Mouse (Mus musculus) forebrain, postnatal 0 days (tissue): Measurements from ENCODE around the gene Gm11937. TPM values are rescaled to one million over a fixed set of nuclear protein-coding genes. Genes with fewer than 3 reads are reported as not detected.
"Not testable (repeated sequence)": the region's sequence is repeated elsewhere in the genome, so short reads cannot be mapped to it uniquely, and the experiment has no call there.

Source experiments
- ATAC-seq: fragments of 200-750 bp; cut with Nextera tagmentation; 2 replicates; pipeline ENCODE4 v1.8.0; 2017; ENCODE audit warnings: mild to moderate bottlenecking, moderate library complexity
- DNase-seq: peaks from one replicate; pipeline ENCODE4 v3.0.0-alpha.2; 2015
- H3K27ac ChIP-seq: fragments of 300-500 bp; sonication (generic); 2 replicates; pipeline ENCODE4 v1.5.1; 2014; ENCODE audit warnings: low read depth, mild to moderate bottlenecking, antibody characterized with exemption, low read length, moderate library complexity, mixed read lengths
- H3K27me3 ChIP-seq: fragments of 300-500 bp; sonication (generic); 2 replicates; pipeline ENCODE4 v1.6.1; 2014; ENCODE audit warnings: mild to moderate bottlenecking, low read length, mixed read lengths; ENCODE audit not compliant: insufficient read depth
- H3K36me3 ChIP-seq: fragments of 300-500 bp; sonication (generic); 2 replicates; pipeline ENCODE4 v1.6.1; 2014; ENCODE audit warnings: mild to moderate bottlenecking, moderate library complexity; ENCODE audit not compliant: insufficient read depth
- H3K4me1 ChIP-seq: fragments of 300-500 bp; sonication (generic); 2 replicates; pipeline ENCODE4 v1.6.1; 2014; ENCODE audit warnings: antibody characterized with exemption; ENCODE audit not compliant: insufficient read depth
- H3K4me2 ChIP-seq: fragments of 300-500 bp; sonication (generic); 2 replicates; pipeline ENCODE4 v1.6.1; 2014; ENCODE audit warnings: low read depth, mild to moderate bottlenecking, moderate library complexity
- H3K4me3 ChIP-seq: fragments of 300-500 bp; sonication (generic); 2 replicates; pipeline ENCODE4 v1.5.1; 2014; ENCODE audit warnings: low read depth, low read length, mixed read lengths
- H3K9ac ChIP-seq: fragments of 300-500 bp; sonication (generic); 2 replicates; pipeline ENCODE4 v1.6.1; 2014; ENCODE audit warnings: mild to moderate bottlenecking
- H3K9me3 ChIP-seq: fragments of 300-500 bp; sonication (generic); 2 replicates; pipeline ENCODE4 v1.6.1; 2016; ENCODE audit warnings: low read length
- CTCF ChIP-seq: sonication (generic); IDR thresholded peaks from 2 replicates; pipeline ENCODE4 v1.5.1; 2016; ENCODE audit warnings: antibody characterized with exemption, control low read depth, low read depth
- WGBS: fragments of 180-500 bp; shearing (Covaris S2); extraction: QIAGEN DNeasy Blood & Tissue Kit; methylation state at CpG from one replicate; pipeline ENCODE4 v1.1.7; 2014; 5-methylcytosine and 5-hydroxymethylcytosine counted together
- polyA plus RNA-seq: library from polyadenylated mRNA; unstranded; fragments of >200 nt; fragmentation: Nextera tagmentation; extraction: Ambion mirVana; gene quantifications from 2 replicates; pipeline ENCODE4 v1.2.1, GENCODE M21; 2015
- total RNA-seq: library from RNA; depleted of rRNA; stranded (reverse); fragments of >200 nt; gene quantifications from 2 replicates; pipeline ENCODE4 v1.2.3, GENCODE M21; 2014; rRNA removed

The Gm11937 gene
- total RNA-seq (not detected in 2 replicates), polyA plus RNA-seq (not detected in 2 replicates)

GRCm38 (mm10) chr11:99610089-99610488 is at the start of gene Gm11937:
TSS of gene Gm11937 (minus strand) at chr11:99610189.
- not testable (repeated sequence) for H3K27me3 ChIP-seq, H3K9ac ChIP-seq, H3K4me3 ChIP-seq, H3K27ac ChIP-seq, H3K9me3 ChIP-seq, ATAC-seq, H3K36me3 ChIP-seq, DNase-seq, H3K4me1 ChIP-seq, H3K4me2 ChIP-seq
- WGBS = 74% methylated on average over 1 of the region's 2 CpGs

- DNase-seq (no peak), ATAC-seq (no peak)
- H3K27me3 ChIP-seq = no peaks in the 10 kb centered on the region
- no peak overlapping the region for H3K4me2 ChIP-seq
- no peak overlapping the region for H3K4me3 ChIP-seq
- no peaks in the 10 kb centered on the region for H3K4me1 ChIP-seq
- H3K9me3 ChIP-seq = no peaks in the 10 kb centered on the region
- H3K27ac ChIP-seq = no peak overlapping the region
- no peak overlapping the region for H3K9ac ChIP-seq
- H3K36me3 ChIP-seq = no peaks in the 10 kb centered on the region
- WGBS = 95% methylated on average over 4 of the region's 4 CpGs
- TF ChIP-seq CTCF = no peak
These were observed 49.3 kb upstream of the Gm11937 start for GRCm38 (mm10) chr11:99659256-99659655.

- H3K27ac ChIP-seq, H3K4me3 ChIP-seq, H3K4me1 ChIP-seq, H3K4me2 ChIP-seq, DNase-seq, H3K9ac ChIP-seq, H3K36me3 ChIP-seq, H3K27me3 ChIP-seq, H3K9me3 ChIP-seq, ATAC-seq: not testable (repeated sequence)
- WGBS = 66% methylated on average over 10 of the region's 10 CpGs
These were observed 48.5 kb upstream of the Gm11937 start, which contains the start of gene Gm11563 for GRCm38 (mm10) chr11:99658467-99659010. TSS of gene Gm11563 (minus strand) at chr11:99658960.

GRCm38 (mm10) chr11:99657051-99657450 is 47.1 kb upstream of the Gm11937 start:
- no peak overlapping the region for H3K9ac ChIP-seq
- 47% methylated on average over 5 of the region's 5 CpGs for WGBS
- no peak for TF ChIP-seq CTCF

GRCm38 (mm10) chr11:99650136-99650535 is 40.1 kb upstream of the Gm11937 start, which contains the start of gene Gm11555:
TSS of gene Gm11555 (minus strand) at chr11:99650236.
- no peak for DNase-seq
- H3K27me3 ChIP-seq = no peaks in the 10 kb centered on the region
- 87% methylated on average over 2 of the region's 2 CpGs for WGBS
- TF ChIP-seq CTCF = no peak
- H3K9ac ChIP-seq = no peak within 1 kb of the TSS
- H3K4me2 ChIP-seq = no peak within 1 kb of the TSS
- H3K4me3 ChIP-seq = no peak within 1 kb of the TSS
- no peak for ATAC-seq
- H3K36me3 ChIP-seq = no peaks in the 10 kb centered on the region
- H3K9me3 ChIP-seq = no peaks in the 10 kb centered on the region
- H3K4me1 ChIP-seq = no peaks in the 10 kb centered on the region
- no peak within 1 kb of the TSS for H3K27ac ChIP-seq

More at GRCm38 (mm10) chr11:99657051-99657450, 47.1 kb upstream of the Gm11937 start:
- no peak for DNase-seq
- Histone ChIP-seq H3K27ac (no peak overlapping the region), H3K4me3 (no peak overlapping the region), H3K4me2 (no peak overlapping the region), H3K36me3 (no peaks in the 10 kb centered on the region), H3K4me1 (no peaks in the 10 kb centered on the region), H3K9me3 (no peaks in the 10 kb centered on the region), H3K27me3 (no peaks in the 10 kb centered on the region)
- ATAC-seq = no peak

- no peaks in the 10 kb centered on the region for H3K27me3 ChIP-seq
- no peak for TF ChIP-seq CTCF
- no peak overlapping the region for H3K9ac ChIP-seq
- H3K36me3 ChIP-seq = no peaks in the 10 kb centered on the region
- H3K27ac ChIP-seq = no peak overlapping the region
- WGBS = 70% methylated on average over 15 of the region's 15 CpGs
- H3K9me3 ChIP-seq = no peaks in the 10 kb centered on the region
- no peak for ATAC-seq
- H3K4me2 ChIP-seq = no peak overlapping the region
- DNase-seq = peak; percentile 17
- no peak overlapping the region for H3K4me3 ChIP-seq
- H3K4me1 ChIP-seq = no peaks in the 10 kb centered on the region
These were observed 36.5 kb upstream of the Gm11937 start for GRCm38 (mm10) chr11:99646444-99646843.

- no peak overlapping the region for H3K4me3 ChIP-seq
- no peaks in the 10 kb centered on the region for H3K4me1 ChIP-seq
- no peak overlapping the region for H3K27ac ChIP-seq
- H3K9ac ChIP-seq = no peak overlapping the region
- peak; percentile 63 for DNase-seq
- no peaks in the 10 kb centered on the region for H3K27me3 ChIP-seq
- 47% methylated on average over 3 of the region's 3 CpGs for WGBS
- ATAC-seq = no peak
- no peak for TF ChIP-seq CTCF
- H3K36me3 ChIP-seq = no peaks in the 10 kb centered on the region
- no peaks in the 10 kb centered on the region for H3K9me3 ChIP-seq
- no peak overlapping the region for H3K4me2 ChIP-seq
These were observed 34.4 kb upstream of the Gm11937 start for GRCm38 (mm10) chr11:99644351-99644750.

GRCm38 (mm10) chr11:99643635-99644139 is 33.7 kb upstream of the Gm11937 start, which contains the start of gene Krtap4-7:
TSS of gene Krtap4-7 (minus strand) at chr11:99644089.
- 84% methylated on average over 9 of the region's 9 CpGs for WGBS
- not testable (repeated sequence) for H3K4me2 ChIP-seq, ATAC-seq

More at GRCm38 (mm10) chr11:99643635-99644139, 33.7 kb upstream of the Gm11937 start, which contains the start of gene Krtap4-7:
- not testable (repeated sequence) for DNase-seq, H3K4me3 ChIP-seq, H3K4me1 ChIP-seq, H3K27me3 ChIP-seq, H3K9ac ChIP-seq, H3K9me3 ChIP-seq, H3K36me3 ChIP-seq, H3K27ac ChIP-seq
